Mouse (Mus musculus) heart, adult 2 months (tissue): ENCODE measurements around the gene Clk1.

Experiments used
- CTCF ChIP-seq: fragments of 200-600 bp; IDR thresholded peaks from 2 replicates; pipeline ENCODE4 v1.8.1; 2022; ENCODE audit warnings: antibody characterized with exemption, mild to moderate bottlenecking, moderate library complexity
- EP300 ChIP-seq: fragments of 200-500 bp; IDR thresholded peaks from 2 replicates; pipeline ENCODE4 v1.6.1; 2011; ENCODE audit warnings: low read depth, low read length, control low read depth; ENCODE audit not compliant: insufficient read depth
- POLR2A ChIP-seq: fragments of 200-500 bp; IDR thresholded peaks from 2 replicates; pipeline ENCODE4 v1.6.1; 2011; ENCODE audit warnings: mild to moderate bottlenecking, low read depth, low read length, control low read depth; ENCODE audit not compliant: insufficient read depth

DNA sequence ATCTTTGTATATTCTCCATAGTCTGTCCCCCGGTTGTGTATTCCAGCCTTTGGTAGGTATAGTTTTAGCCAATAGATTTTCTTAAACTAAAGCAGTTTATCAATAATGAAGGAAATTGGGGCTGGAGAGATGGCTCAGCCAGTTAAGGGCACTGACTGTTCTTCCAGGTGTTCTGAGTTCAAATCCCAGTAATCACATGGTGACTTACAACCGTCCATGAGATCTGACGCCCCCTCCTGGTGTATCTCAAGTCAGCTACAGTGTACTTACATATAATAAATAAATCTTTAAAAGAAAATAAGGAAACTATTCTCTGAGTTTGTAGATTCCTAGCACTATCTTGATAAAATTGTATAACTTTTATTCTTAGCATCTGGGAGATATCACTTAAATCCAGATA is 28.5 kb downstream of the Clk1 start:
- TF ChIP-seq CTCF (no peak), POLR2A (no peak), EP300 (no peak)
